ENCODE assay signal across 1 mouse cellular context in the genomic region with DNA sequence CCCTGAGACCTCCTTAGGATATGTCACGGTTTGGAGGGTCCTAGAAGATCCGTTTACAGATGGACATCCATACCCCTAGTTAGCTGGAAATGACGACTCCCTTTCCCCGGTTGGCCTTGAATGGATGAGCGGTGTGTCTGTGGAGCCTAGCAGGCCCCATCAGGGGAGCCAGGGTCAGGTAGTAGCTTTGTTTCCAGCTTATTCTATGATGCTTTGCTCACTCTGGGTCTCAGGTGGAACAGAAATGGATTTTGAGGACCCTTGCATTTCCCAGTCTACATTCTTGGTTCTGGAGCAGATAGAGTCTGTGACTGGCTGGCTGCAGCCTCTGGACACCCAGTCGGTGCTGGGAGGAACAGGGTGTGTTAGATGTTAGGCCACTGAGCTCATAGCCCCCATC.
TF ChIP-seq lines count a peak whose summit lies in the region.

No protein-coding gene starts in this region.

TF ChIP-seq in CH12.LX, 34 proteins besides CTCF, POLR2A, EP300 and RAD21 (continued from another document):
- TF ChIP-seq ETS1 (conservative IDR thresholded peaks at IDR 0.05; ENCODE audit: low read depth, low read length) (no peak), NRF1 (IDR thresholded peaks at IDR 0.05; ENCODE audit: low read depth, low read length) (no peak), TCF12 (IDR thresholded peaks at IDR 0.05; ENCODE audit: low read depth, low read length) (no peak), ZMIZ1 (IDR thresholded peaks at IDR 0.05; ENCODE audit: low read depth, low read length) (no peak), TBP (conservative IDR thresholded peaks at IDR 0.05; ENCODE audit: low read depth, low read length) (no peak), NELFE (IDR thresholded peaks at IDR 0.05; ENCODE audit: low read depth, low read length) (no peak), KAT2A (IDR thresholded peaks at IDR 0.05; ENCODE audit: insufficient replicate concordance, low read length) (no peak), USF2 (conservative IDR thresholded peaks at IDR 0.05; ENCODE audit: low read depth, low read length) (no peak), HCFC1 (IDR thresholded peaks at IDR 0.05; ENCODE audit: low read depth, low read length) (no peak), USF1 (IDR thresholded peaks at IDR 0.05; ENCODE audit: low read depth, low read length) (no peak)
